ENCODE assay signal across 10 mouse cellular contexts in genomic region chr2:35845611-35846504, GRCm38 (mm10).
DNase-seq lines count a peak whose midpoint lies in the region; ATAC-seq lines count a peak whose summit lies in the region.
"Had no signal": no experiment of that assay in that cellular context is flagged by ENCODE, and none has a peak within 500 bp of the region (broad histone marks: within the 10 kb centered on the region; RNA-seq: fewer than 3 reads in every experiment).

No protein-coding gene starts in this region.

- H3K4me3 ChIP-seq in forebrain, embryonic 15.5 days = no peak overlapping the region
- no peak overlapping the region for H3K4me3 ChIP-seq in neural tube, embryonic 15.5 days (replicated peaks)

- H3K9ac ChIP-seq in forebrain, embryonic 15.5 days (replicated peaks) = no peak overlapping the region
- H3K9ac ChIP-seq in neural tube, embryonic 15.5 days (replicated peaks) = no peak overlapping the region

- 26% methylated on average over 11 of the region's 11 CpGs for WGBS in forebrain, embryonic 15.5 days
- WGBS in neural tube, embryonic 15.5 days = 34% methylated on average over 11 of the region's 11 CpGs

- peak overlapping the region; percentile 68 for H3K27ac ChIP-seq in forebrain, embryonic 15.5 days (replicated peaks)
- no peak overlapping the region for H3K27ac ChIP-seq in neural tube, embryonic 15.5 days (replicated peaks)
- H3K27ac ChIP-seq: macrophage had no signal

- peak; percentile 24; the same call in 1 of the 2 replicates for ATAC-seq in cerebellum, adult (ENCODE audit: insufficient number of reproducible peaks, low FRiP score, low TSS enrichment)
- peak; percentile 38 for ATAC-seq in forebrain, embryonic 15.5 days (replicated peaks)
- ATAC-seq in neural tube, embryonic 15.5 days (ENCODE audit: low FRiP score) = no peak
- ATAC-seq in erythroid progenitor cell, adult 5-6 weeks (replicated peaks; ENCODE audit: low FRiP score, poor library complexity, severe bottlenecking) = no peak

- no peaks in the 10 kb centered on the region for H3K36me3 ChIP-seq in forebrain, embryonic 15.5 days
- H3K36me3 ChIP-seq in neural tube, embryonic 15.5 days = no peaks in the 10 kb centered on the region

- peaks cover 21% of the 10 kb centered on the region for H3K4me1 ChIP-seq in forebrain, embryonic 15.5 days
- peaks cover 35% of the 10 kb centered on the region for H3K4me1 ChIP-seq in neural tube, embryonic 15.5 days

- no peaks in the 10 kb centered on the region for H3K9me3 ChIP-seq in forebrain, embryonic 15.5 days
- no peaks in the 10 kb centered on the region for H3K9me3 ChIP-seq in neural tube, embryonic 15.5 days (replicated peaks)

- intact Hi-C loops in left cerebral cortex, postnatal 10 days (cut with DNase I) = no loop called here

- H3K4me2 ChIP-seq in forebrain, embryonic 15.5 days (replicated peaks) = no peak overlapping the region
- H3K4me2 ChIP-seq in neural tube, embryonic 15.5 days = no peak overlapping the region

- no peaks in the 10 kb centered on the region for H3K27me3 ChIP-seq in forebrain, embryonic 15.5 days
- H3K27me3 ChIP-seq in neural tube, embryonic 15.5 days (replicated peaks) = no peaks in the 10 kb centered on the region

- DNase-seq in cerebellum, adult 9-11 months = no peak
- DNase-seq in 3T3-L1 (ENCODE audit: low read depth, low spot score) = peak; percentile 17
- DNase-seq in left cerebral cortex, postnatal 10 days (ENCODE audit: extremely low spot score in 1 of 2, low spot score in 2 of 2) = peak; percentile 34 to 44
- no peak for DNase-seq in natural killer cell, adult 2 months (ENCODE audit: low spot score in 2 of 2)
- DNase-seq: kidney, postnatal 4 days had no signal

Comparison
In these comparisons a context has a peak if more than half of its experiments do, and no peak if none do; other contexts are left out.
1. ATAC-seq: peak in cerebellum, adult (single experiment) and forebrain, embryonic 15.5 days (single experiment); none in neural tube, embryonic 15.5 days (single experiment) and erythroid progenitor cell, adult 5-6 weeks (single experiment).
2. DNase-seq: peak in 3T3-L1 (single experiment) and left cerebral cortex, postnatal 10 days (2 of 2); none in cerebellum, adult 9-11 months (single experiment) and natural killer cell, adult 2 months (0 of 2).